Mouse (Mus musculus) cerebellum, adult 8-10 months (tissue): ENCODE results near the gene Igfals.
A peak's percentile ranks its signal among the peaks of the same experiment; 100 is the strongest.

Experiments used
- DNase-seq: peaks from one replicate; pipeline ENCODE4 v3.0.0; 2022

Gene Igfals

GRCm38 (mm10) chr17:24865776-24866175 is at the start of gene Igfals:
TSS of gene Igfals (plus strand) at chr17:24865997.
- DNase-seq, result peak; percentile 83

DNA sequence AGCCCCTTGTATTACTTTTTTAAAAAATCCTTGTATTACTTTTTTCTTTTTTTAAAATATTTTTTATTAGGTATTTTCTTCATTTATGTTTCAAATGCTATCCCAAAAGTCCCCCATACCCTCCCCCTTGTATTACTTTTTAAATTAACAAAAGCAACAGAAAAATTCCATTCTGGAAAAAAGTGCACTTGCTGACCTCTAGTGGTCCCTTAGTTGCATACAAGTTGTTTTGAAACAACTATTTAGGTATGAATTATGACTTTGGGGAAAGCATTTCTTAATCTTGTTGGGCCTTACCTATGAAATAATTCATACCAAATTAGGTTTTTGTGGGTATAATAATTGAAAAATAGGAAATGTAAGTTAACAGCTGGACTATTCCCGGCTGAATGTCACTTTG is 48.3 kb upstream of the Igfals start:
- DNase-seq, result no peak

DNA sequence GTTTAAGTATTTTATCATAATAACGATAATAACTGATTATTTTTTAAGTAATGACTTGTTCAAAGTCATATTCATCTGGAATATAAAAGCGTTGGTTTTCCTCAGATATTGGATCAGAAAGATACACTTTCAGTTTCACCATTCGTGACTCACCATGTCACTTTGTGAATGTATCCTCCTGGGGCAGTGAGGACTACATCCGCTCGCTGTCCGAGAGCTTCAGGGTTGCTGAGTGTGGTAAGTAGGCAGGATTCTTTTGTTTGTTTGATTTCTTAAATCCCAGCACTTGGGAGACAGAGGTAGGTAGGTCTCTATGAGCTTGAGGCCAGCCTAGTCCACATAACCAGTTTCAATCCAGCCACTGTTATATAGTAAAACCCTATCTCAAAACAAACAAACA is 47.6 kb upstream of the Igfals start:
- no peak for DNase-seq

- DNase-seq, result no peak
Measured at GRCm38 (mm10) chr17:24819469-24819868, 46.3 kb upstream of the Igfals start.

DNA sequence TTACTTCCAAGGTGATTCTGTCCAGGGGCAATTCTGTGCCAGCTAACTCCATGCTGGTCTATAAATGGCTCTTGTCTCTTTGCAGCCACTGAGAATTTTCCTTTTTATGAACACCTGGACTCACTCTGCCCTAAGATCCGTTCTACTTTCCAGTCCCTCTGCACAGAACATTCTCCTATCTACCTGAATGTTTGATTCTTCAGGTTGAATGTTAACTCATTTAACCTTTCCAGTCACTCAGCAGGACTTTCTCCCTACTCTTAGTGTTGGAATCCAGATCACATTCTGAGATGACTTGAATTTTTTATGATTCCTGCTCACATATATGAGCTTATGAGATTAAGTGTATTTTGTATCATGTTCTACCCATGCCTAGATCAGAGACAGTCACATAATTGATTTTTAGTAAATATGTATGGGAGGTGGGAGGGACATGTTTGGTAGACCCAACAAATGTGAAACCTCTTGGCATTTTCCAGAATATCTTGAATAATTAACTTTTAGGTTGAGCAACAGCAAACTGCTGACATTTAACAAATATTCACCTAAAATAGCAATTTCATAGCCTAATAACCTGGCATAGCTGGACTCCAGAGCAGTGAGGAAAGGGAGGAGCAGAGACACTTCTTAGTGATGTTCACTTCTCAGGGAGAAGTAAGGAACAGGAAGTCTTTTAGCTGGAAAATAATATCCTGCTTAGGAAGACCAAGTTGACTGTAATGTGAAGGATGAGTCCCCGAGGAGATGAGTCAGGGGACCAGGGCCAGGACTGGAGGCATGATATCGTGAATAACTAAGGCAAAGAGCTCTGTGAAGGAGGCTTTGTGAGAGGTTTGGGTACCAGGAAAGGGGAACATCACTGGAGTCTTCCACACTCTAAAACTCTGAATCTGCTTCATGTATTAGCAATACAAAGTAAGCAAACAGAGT is 44.2 kb upstream of the Igfals start:
- no peak for DNase-seq

DNA sequence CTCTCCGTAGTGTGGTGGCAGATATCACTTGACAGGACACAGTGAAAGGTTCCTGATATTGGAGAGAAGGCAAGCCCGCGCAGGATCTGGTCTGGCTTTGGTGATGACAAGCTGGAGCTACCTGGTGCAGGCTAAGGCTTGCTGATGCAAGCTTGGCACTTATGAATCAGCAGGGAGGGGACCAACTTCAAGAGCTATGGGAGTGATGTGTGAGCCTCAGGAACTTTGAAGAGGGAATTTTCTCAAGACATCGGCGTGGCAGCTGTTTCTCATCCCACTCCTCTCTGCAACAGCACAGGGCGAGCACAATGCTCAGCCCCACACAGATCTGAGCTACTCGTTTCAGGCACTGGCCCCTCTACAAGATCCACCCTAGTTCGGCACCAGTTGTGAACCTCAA is 26.0 kb upstream of the Igfals start, which contains the start of gene Hagh:
Gene Hagh (plus strand): TSS at position 302 of the 400 bp plus-strand sequence.
- DNase-seq, result no peak

GRCm38 (mm10) chr17:24840341-24840740 is 25.5 kb upstream of the Igfals start:
- DNase-seq, result no peak

DNA sequence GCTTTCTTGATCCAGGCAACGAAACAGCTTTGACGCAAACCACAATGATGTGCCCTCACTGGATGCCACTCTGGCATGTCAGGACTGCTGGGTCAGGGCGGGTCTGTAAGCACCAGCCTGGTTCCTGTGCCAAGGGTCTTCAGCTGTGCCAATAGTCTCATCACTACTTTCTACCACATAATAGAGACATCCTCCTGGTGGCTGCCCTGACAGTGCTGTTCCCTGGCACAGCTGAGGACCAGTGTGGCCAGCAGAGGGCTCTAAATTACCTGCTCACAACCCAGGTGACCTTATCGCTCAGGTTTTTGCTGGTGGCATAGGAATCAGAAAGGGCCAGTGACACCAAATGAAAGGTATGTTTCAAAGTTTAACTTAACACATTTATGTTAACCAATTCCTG is 24.7 kb upstream of the Igfals start:
- no peak for DNase-seq

DNA sequence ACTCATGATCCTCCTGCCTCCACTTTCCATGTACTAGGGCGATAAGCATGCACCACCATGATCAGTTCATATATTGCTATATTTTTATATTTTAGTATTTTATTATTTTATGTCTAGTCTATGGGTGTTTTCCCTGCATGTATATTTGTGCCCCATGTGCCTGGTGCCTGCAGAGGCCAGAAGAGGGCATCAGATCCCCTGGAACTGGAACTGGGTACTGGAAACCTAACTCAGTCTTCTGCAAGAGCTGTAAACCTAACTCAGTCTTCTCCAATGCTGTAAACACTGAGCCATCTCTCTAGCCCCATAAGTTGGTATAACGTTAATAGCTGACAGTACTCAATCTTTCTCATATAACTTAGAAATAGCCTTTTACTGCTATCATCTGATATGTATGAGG is 23.2 kb upstream of the Igfals start:
- no peak for DNase-seq

- no peak for DNase-seq
Measured at GRCm38 (mm10) chr17:24844525-24844924, 21.3 kb upstream of the Igfals start.

- no peak for DNase-seq
Measured at GRCm38 (mm10) chr17:24847386-24847785, 18.4 kb upstream of the Igfals start.

DNA sequence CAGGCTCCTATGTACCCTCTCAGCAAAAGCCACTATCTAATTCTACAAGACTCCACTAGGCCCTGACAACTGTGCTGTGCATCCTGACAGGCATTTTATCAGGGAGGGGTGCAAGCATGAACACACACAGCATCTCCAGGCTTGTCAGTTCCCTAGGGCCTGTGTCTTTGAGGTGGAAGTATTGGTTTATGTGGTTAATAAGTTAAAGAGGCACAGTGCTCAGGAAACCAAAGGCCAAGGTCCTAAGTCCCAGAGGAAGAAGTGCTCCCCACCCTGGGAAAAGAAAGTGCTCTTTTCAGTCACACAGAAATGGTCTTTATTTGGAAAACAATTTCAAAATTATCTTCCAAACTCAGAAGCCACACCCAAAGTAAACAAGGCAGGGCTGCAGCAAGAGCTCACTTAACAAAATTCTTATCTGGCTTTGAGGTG is 17.2 kb upstream of the Igfals start:
- DNase-seq, result no peak

DNA sequence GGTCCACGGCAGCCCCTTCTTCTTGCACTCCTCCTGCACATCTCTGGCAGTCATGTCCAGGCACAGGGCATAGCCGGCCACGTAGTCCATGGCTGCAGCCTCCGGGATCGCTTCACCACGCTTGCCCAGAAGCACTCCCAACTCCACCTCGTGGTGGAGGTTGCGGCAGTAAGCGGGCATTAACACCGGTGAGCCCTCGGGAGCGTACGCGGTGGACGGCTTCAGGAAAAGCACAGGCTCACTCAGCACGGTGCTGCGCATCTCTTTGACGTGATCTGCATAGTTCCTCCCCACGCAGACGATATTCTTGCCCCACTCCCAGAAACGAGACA is 16.1 kb upstream of the Igfals start:
- DNase-seq, result no peak

DNA sequence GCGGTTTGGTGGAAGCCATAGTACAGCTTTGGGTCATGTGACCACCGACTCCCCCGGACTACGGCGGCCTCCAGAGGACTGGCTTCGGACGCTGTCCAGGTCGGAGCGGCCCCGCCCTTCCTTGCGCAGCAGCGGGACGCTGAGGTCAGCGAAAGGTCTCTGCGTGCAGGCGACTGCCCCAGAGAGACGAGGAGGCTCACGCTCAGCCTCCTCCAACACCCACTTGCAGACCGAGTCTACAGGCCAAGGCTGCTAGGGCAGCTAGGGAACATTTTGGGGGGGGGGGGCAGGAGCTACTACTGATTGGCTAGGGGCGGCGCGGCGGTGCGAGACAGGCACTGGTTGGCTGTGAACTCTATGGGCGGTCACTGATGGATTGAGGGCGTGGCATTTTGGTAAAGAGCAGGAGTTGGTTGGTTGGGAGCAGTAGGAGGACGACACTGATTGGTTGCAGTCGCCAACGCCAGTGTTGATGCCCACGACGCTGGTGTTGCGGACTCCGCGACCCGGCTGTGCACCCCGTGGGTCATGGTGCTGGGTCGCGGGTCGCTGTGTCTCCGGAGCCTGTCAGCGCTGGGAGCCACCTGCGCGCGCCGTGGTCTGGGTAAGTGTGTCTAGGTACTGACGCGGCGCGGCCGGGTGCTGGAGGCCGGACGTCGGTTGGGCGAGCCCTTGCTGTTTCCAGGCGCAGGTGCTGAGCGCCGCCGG is 15.6 kb upstream of the Igfals start, which contains the start of gene Fahd1:
Gene Fahd1 (minus strand): TSS at position 300 of the 708 bp plus-strand sequence.
- peak; percentile 93 for DNase-seq

GRCm38 (mm10) chr17:24850773-24851127 is 15.0 kb upstream of the Igfals start:
- no peak for DNase-seq

- DNase-seq, result no peak
Measured at GRCm38 (mm10) chr17:24851381-24852125, 14.2 kb upstream of the Igfals start.

DNA sequence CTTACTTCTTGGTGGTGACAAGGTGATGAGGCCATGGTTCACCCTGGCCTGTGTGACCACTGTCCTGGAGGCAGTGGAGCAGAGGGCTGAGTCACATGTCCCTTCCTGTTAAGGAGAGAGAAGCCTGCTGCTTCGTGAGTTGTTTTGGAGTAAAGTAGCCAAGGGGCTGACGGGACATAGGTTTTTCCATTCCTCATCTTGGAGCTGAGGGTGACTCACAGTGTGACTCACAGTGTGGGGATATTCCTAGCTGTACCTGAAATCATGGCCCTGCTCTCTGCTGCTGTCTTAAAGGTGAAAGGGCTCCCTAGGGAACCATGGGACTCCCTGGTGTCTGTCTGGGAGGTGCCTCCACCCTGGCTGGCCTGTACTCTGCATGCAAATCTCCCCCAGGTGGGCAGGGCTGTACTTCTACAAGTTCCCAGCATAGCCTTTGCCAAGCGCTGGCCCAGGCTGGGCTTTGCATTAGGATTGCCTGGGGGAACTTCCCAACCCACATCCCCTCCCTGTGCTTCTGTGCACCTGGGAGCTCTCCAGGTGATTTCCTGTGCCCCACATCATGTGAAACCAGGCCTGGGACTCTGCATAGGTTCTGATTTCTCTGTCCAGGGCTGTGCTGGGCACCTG is 9.8 kb upstream of the Igfals start:
- DNase-seq, result no peak

DNA sequence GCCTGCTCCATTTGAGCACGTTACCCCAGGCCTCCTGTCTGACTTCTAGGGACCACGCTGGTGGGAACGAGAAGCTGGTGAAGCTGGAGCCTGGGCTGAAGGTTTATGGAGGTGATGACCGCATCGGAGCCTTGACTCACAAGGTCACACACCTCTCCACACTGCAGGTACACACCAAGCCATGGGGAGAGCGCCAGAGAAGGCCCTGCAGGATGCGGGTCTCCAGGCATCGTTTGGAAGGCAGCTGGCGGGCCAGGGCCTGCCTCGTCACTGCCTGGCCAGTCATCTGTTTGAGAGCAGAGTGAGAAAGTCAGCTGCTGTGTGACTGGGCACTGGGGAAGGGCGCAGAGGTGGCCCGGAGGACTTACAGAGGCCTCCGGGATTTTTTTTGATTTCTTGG is 9.2 kb upstream of the Igfals start:
- no peak for DNase-seq

DNA sequence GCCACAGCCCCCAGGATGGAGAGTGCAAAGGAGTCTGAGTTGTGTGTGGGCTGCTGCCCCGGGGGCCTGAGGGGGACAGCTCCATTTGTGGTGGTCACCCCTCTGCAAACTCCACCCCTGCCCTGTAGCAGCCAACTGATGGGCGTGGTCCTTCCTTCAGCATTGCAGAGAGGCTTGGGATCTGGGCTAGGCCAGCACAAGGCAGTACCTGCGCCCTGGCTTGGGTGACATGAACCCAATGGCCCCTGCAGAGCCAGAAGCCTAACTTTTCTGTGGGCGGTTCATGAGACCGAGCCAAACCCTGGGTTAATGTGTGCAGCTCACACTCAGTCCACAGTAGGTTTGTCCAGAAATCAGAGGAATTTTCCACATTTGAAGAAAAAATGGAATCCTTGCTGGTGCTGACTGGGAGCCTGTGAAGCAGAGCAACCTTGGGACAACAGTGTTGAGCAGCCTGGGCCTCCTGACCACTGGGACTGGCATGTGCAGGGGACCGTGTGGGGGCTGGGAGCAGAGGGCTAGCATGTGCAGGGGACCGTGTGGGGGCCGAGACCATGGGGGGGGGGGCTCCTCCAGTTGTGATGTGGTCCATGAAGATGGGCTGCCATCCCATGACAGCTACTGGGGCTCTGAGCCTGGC is 7.8 kb upstream of the Igfals start:
- no peak for DNase-seq

DNA sequence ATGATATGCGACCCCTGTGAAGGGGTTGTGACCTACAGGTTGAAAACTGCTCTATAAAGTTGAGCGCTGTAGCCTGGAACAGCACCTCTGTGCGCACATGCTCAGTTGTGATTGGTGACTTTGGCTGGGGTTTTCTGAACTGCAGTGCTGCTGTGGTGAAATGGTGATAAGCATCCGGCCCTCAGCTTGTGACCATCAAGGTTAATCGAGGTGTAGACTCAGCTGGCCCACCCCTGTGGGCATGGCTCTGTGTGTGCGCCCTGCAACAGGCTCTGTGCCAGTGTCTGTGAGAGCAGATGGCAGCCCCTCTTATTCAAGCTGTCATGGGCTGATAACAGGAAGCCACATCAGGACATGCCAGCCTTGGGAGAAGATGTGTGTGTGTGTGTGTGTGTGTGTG is 6.8 kb upstream of the Igfals start:
- DNase-seq, result no peak

- DNase-seq, result no peak
Measured at GRCm38 (mm10) chr17:24860076-24860475, 5.7 kb upstream of the Igfals start.

DNA sequence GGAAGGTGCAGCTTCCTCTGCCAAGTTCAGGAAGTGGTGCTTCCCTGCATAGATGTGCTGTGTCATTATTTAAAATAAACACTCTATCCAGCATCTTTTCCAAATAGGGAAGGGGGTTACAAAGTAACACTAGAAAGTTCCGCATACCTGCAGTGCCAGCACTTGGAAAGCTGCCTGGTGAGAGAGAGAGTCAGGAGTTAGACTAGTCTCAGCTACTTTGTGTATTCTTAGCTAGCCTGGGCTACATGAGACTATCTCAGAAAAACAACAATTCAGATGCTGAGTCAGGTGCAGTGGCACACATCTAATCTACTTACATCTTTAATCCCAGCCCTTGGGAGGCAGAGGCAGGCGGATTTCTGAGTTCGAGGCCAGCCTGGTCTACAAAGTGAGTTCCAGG is 4.0 kb upstream of the Igfals start:
- DNase-seq, result no peak

GRCm38 (mm10) chr17:24867914-24868313 is 2.1 kb downstream of the Igfals start:
- DNase-seq, result no peak
